Mouse (Mus musculus) megakaryocyte-erythroid progenitor cell, adult 5-6 weeks (primary cell): Measurements from ENCODE around the gene Adam10. TPM values are rescaled to one million over a fixed set of nuclear protein-coding genes. Genes with fewer than 3 reads are reported as not detected.

ENCODE experiments used
- total RNA-seq, 2 experiments: library from RNA; stranded (forward) in 1 of 2; stranded (reverse) in 1 of 2; fragments of 200-1000, 215-1000 nt in 1 of 2; fragments of >200 nt in 1 of 2; fragmentation: Nextera tagmentation in 1 of 2; gene quantifications; 2 replicates each; pipeline ENCODE4 v1.2.3; 2014 to 2017

Adam10 gene
- total RNA-seq, 2 experiments from 2014 or later, result 56.0 to 88.3 TPM

Other genes with a start within 250 kb of the Adam10 start
- 42.6 and 43.9 TPM in 2 replicates for gene Rnf111, start 175.3 kb upstream of the Adam10 start, total RNA-seq (2014; fragmentation: Nextera tagmentation)
- gene Rnf111, start 175.3 kb upstream of the Adam10 start, total RNA-seq (2017), result 17.6 and 26.4 TPM in 2 replicates
- gene Sltm, start 136.2 kb upstream of the Adam10 start, total RNA-seq (2014; fragmentation: Nextera tagmentation), result 95.7 and 102 TPM in 2 replicates
- 122 and 145 TPM in 2 replicates for gene Sltm, start 136.2 kb upstream of the Adam10 start, total RNA-seq (2017)
- gene Gm10642, start 22.7 kb upstream of the Adam10 start, total RNA-seq (2014; fragmentation: Nextera tagmentation), result 0.59 TPM in 1 of 2 replicates, not detected in the other
- 0.89 TPM in 1 of 2 replicates, not detected in the other for gene Gm10642, start 22.7 kb upstream of the Adam10 start, total RNA-seq (2017)
- gene Mindy2, start 21.8 kb upstream of the Adam10 start, total RNA-seq (2014; fragmentation: Nextera tagmentation), result 13.0 and 13.6 TPM in 2 replicates
- 14.2 and 16.0 TPM in 2 replicates for gene Mindy2, start 21.8 kb upstream of the Adam10 start, total RNA-seq (2017)